Mouse (Mus musculus) cerebellum, adult 2 months (tissue): ENCODE measurements at regions not wholly inside any gene's neighbourhood (a gene's known extent, or its start where the extent isn't known, plus 50 kb on each side); places are given as distances from the start of the nearest gene placed in this dataset.

Source experiments
- DNase-seq, 2 experiments: peaks; one replicate each; pipeline ENCODE4 v3.0.0; 2021
- H3K27ac ChIP-seq: fragments of 200-500 bp; 2 replicates; pipeline ENCODE4 v1.5.1; 2012; ENCODE audit warnings: low read length, control low read depth, inconsistent platforms; ENCODE audit not compliant: insufficient read depth
- H3K27me3 ChIP-seq: fragments of 200-500 bp; 2 replicates; pipeline ENCODE4 v1.6.1; 2012; ENCODE audit warnings: inconsistent platforms, mild to moderate bottlenecking, low read length, moderate library complexity; ENCODE audit not compliant: control insufficient read depth, insufficient read depth
- H3K4me1 ChIP-seq: fragments of 200-500 bp; 2 replicates; pipeline ENCODE4 v1.6.1; 2011; ENCODE audit warnings: low read length; ENCODE audit not compliant: control insufficient read depth, insufficient read depth
- H3K4me3 ChIP-seq: fragments of 200-500 bp; replicated peaks from 2 replicates; pipeline ENCODE3; 2011; ENCODE audit warnings: mild to moderate bottlenecking, low read depth, low read length, control low read depth; ENCODE audit not compliant: insufficient read depth
- CTCF ChIP-seq: fragments of 200-500 bp; IDR thresholded peaks from 2 replicates; pipeline ENCODE4 v1.5.1; 2011; ENCODE audit warnings: low read depth, mild to moderate bottlenecking, control low read depth, low read length, moderate library complexity, borderline replicate concordance; ENCODE audit not compliant: insufficient read depth
- POLR2A ChIP-seq: fragments of 200-500 bp; IDR thresholded peaks from 2 replicates; pipeline ENCODE4 v1.6.1; 2011; ENCODE audit warnings: low read length, control low read depth, borderline replicate concordance; ENCODE audit not compliant: insufficient read depth
- WGBS: fragments of 180-500 bp; shearing (Covaris S2); methylation state at CpG from one replicate; pipeline ENCODE4 v1.1.7; 2018; 5-methylcytosine and 5-hydroxymethylcytosine counted together

DNA sequence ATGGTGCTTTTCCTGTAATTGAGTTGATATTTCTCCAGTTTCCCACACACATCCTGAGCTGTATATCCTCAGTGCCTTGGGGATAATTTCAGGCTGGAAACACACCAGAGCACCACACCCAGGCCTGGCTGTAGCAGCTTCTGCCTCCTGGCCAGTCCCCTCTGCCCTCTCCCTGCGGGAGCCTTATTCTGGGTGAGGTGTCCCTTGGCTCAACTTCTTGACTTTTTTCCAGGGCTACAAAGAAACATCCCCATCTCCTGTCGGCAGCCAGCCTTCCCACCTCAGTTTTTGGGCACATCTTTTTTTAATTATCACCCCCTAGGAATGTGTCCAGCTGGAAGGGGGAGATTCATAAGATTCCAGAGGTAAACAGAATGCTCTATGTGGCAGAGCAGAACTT lies 252.7 kb upstream of the Jmjd1c start:
- H3K4me1 ChIP-seq, result no peaks in the 10 kb centered on the region
- no peak overlapping the region for H3K4me3 ChIP-seq
- 26% methylated on average over 2 of the region's 2 CpGs for WGBS
- no peak for DNase-seq
- H3K27me3 ChIP-seq, result no peaks in the 10 kb centered on the region
- TF ChIP-seq POLR2A, result no peak
- no peak for TF ChIP-seq CTCF
- no peak overlapping the region for H3K27ac ChIP-seq

DNA sequence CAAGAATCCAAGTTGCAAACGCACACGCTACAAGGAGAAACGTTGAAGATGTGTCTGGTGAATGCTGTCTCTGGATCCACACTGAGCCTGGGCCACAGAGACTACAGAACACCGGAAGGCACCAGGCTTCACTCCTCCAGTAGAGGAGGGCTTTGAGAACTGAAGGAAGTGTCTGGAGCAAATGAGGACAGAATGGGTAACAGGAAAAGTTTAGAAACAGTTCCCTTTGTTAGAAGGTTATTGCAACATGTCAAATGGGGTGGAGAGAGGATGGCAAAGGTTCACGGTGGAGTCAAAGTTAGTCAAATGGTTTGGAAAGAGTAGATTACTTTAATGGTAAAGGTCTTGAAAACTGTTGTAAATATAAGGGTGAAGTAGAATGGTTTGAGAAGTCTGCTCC lies 247.1 kb upstream of the Jmjd1c start:
- no peak overlapping the region for H3K27ac ChIP-seq
- H3K4me3 ChIP-seq, result no peak overlapping the region
- no peak for DNase-seq
- WGBS, result 93% methylated on average over 5 of the region's 5 CpGs
- H3K4me1 ChIP-seq, result no peaks in the 10 kb centered on the region
- no peaks in the 10 kb centered on the region for H3K27me3 ChIP-seq
- TF ChIP-seq CTCF (no peak), POLR2A (no peak)

DNA sequence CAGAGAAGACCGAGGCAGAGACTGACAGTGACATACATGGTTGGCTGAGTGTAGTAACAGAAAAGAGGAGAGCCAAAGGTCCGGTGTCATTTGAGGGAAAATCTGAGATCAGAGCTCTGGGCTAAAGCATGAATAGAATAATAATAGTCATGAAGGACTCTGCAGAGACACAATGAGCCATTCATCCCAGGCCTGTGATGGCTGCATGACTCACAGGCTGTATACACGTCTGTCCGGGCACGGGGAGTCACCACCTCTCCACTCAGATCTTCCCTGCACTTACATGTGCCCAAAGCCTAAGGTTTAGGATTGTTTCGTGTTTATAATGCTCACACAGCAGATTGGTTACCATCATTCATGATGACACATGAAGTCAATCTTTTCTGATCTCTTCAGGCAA lies 246.2 kb upstream of the Jmjd1c start:
- Histone ChIP-seq H3K27ac (no peak overlapping the region), H3K4me1 (no peaks in the 10 kb centered on the region), H3K4me3 (no peak overlapping the region), H3K27me3 (no peaks in the 10 kb centered on the region)
- DNase-seq, result no peak
- TF ChIP-seq CTCF (no peak), POLR2A (no peak)
- WGBS, result 64% methylated on average over 6 of the region's 6 CpGs

DNA sequence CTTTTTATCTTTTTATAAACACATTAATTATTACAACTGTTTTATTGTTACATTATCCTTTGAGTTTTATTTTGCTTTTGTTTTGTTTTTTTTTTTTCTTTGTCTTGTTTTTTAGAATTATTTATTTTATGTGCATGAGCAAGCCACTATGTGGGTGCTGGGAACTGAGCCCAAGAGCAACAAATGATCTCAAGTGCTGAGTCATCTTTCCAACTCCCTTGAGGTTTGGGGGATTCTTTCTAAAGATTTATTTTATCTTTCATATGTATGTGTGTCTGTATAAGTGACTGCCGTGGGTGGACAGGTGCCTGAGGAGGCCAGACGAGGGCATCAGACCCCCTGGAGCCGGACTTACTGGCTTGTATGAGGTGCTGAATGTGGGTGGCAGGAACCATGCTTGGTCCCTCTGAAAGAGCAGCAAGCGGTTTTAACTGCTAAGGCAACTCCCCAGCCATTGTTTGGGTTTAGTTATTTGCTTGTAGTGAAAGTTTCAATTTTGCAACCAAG lies 244.9 kb upstream of the Jmjd1c start:
- WGBS, result 69% methylated on average over 4 of the region's 4 CpGs
- Histone ChIP-seq H3K4me1 (no peaks in the 10 kb centered on the region), H3K4me3 (no peak overlapping the region), H3K27me3 (no peaks in the 10 kb centered on the region), H3K27ac (no peak overlapping the region)
- DNase-seq, result no peak
- TF ChIP-seq CTCF, result no peak
- no peak for TF ChIP-seq POLR2A

DNA sequence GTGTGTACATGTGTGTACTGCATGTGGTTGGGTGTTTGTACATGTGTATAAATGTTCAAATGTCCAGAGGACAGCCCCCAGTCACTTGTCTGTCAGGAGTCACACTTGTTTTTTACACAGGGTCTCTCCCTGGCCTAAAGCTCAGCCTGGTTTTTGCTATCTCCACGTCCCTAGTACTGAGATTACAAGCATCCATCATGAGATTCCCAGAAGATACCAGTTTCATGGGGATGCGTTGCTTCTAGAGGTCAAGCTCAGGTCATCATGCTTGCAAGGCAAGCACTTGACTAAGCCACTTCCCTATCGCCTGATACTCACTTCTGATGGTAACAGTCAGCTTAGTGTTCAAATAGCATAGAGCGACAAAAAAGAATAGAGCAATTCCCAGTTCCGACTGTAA lies 244.1 kb upstream of the Jmjd1c start:
- no peak for DNase-seq
- 87% methylated on average over 5 of the region's 5 CpGs for WGBS
- Histone ChIP-seq H3K4me1 (no peaks in the 10 kb centered on the region), H3K27me3 (no peaks in the 10 kb centered on the region), H3K27ac (no peak overlapping the region), H3K4me3 (no peak overlapping the region)
- TF ChIP-seq CTCF (no peak), POLR2A (no peak)

DNA sequence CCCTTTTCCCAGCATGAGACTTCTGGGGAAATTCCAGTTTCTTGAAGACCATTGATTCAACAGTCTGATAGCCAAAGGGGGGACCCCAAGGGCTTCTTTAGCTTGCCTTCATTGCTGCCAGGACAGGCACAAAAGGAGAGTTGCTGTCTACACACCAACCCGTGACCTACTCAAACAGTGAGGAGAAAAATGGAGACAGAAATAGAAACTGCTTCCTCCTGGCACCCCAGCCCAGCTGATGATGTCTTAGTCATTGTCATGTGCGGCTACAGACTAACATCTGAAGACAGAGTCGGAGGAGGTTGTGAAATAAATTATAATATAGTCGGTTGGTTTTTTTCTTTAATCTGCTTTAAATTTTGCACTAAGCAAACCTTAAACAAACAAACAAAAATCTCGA lies 243.2 kb upstream of the Jmjd1c start:
- H3K27ac ChIP-seq, result no peak overlapping the region
- DNase-seq, result peak in 1 of 2 experiments; percentile 13
- TF ChIP-seq CTCF (no peak), POLR2A (no peak)
- H3K27me3 ChIP-seq, result no peaks in the 10 kb centered on the region
- no peak overlapping the region for H3K4me3 ChIP-seq
- 46% methylated on average over 5 of the region's 5 CpGs for WGBS
- no peaks in the 10 kb centered on the region for H3K4me1 ChIP-seq

DNA sequence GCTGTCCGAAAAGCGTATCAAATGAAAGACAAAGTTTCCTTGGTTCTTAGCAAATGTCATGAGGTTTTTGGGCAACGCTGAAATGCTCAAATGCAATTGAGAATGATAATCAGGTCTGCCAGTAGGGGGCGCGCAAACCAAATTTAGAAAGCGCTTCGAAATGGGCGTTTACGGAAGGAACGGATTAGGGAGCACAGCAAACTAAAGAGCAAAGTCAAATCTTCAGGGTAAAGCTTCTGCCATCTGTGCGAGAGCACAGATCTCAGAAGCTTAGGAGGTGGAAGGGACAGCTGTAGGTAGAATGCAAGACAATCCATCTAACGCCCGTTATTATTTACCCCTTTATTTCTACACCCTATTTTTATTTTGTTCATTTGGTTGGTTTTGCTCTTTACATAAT lies 242.7 kb upstream of the Jmjd1c start:
- Histone ChIP-seq H3K27me3 (no peaks in the 10 kb centered on the region), H3K4me1 (no peaks in the 10 kb centered on the region), H3K27ac (no peak overlapping the region), H3K4me3 (no peak overlapping the region)
- 6% methylated on average over 13 of the region's 13 CpGs for WGBS
- TF ChIP-seq CTCF (peak; percentile 68), POLR2A (no peak)
- DNase-seq, result peak; percentile 67 to 83

DNA sequence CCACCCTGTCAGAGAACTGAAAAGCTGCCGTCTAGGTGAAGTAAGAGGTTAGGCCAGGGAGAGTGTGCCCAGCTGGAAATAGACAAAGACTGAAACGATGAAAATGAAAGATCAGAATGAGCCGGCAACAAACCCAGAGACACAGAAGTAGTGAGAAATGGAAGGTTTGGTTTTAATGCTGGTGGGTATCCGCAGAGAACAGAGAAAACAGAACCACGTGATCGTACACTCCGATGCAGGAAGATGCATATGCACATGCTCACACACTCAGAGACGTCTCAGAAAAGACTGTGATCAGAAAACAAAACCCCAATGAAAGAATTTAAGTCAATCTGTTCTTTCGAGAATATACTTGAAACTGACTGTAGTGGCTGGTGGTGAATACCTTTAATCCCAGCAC lies 241.0 kb upstream of the Jmjd1c start:
- TF ChIP-seq CTCF (no peak), POLR2A (no peak)
- WGBS, result 90% methylated on average over 9 of the region's 9 CpGs
- Histone ChIP-seq H3K27ac (no peak overlapping the region), H3K4me1 (no peaks in the 10 kb centered on the region), H3K4me3 (no peak overlapping the region), H3K27me3 (no peaks in the 10 kb centered on the region)
- no peak for DNase-seq
